Mouse (Mus musculus): ENCODE measurements around the gene Aoc3. TPM values are rescaled to one million over a fixed set of nuclear protein-coding genes. Genes with fewer than 3 reads are reported as not detected.

The Aoc3 gene
- total and polyA plus RNA-seq, 2 experiments, result 0.16 to 0.18 TPM

DNA sequence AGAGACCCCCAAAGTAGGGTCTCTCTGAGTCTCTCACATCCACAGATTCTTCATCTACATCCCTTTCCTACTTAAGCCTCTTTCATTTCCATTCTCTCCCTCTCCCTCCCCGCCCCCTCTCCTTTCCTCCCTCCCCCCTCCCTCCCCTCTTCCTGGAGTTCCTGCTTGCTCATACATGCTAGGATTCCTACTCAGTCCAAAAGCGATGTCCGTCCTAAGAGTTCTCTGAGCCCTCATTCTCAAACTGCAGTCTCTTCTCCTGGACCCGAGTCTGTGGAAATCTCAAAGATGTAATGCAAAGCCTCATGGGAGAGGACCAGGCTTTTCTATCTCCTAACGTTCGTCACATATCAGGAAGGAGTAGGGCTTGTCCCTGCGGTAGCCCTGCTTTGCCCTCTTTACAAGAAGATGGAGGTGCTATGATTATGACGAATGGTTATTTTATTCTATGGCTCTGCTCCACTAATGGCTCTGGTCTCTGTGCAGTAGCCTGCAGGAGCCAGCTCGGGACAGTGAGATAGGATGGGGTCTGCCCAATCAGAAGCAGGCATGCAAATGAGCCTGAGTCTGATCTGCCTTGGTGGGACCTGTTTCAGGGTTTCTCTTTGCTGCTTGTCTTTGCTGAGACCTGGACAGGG, 7.8 kb downstream of the Aoc3 start:
- no peak for DNase-seq (ENCODE audit: extremely low read depth, low read depth, low spot score)
- Histone ChIP-seq H3K27ac (replicated peaks; ENCODE audit: insufficient read depth, low read depth, low read length) (no peak overlapping the region), H3K4me3 (ENCODE audit: insufficient read depth, low read depth, low read length) (no peak overlapping the region), H3K27me3 (ENCODE audit: control insufficient read depth, insufficient read depth, low read length) (no peaks in the 10 kb centered on the region), H3K4me1 (ENCODE audit: control insufficient read depth, insufficient read depth, low read length) (peaks cover 1% of the 10 kb centered on the region; the same call in 1 of the 2 replicates), H3K79me2 (ENCODE audit: control insufficient read depth, insufficient read depth, low read length) (no peaks in the 10 kb centered on the region), H3K36me3 (ENCODE audit: control insufficient read depth, insufficient read depth, low read length) (no peaks in the 10 kb centered on the region), H3K9ac (ENCODE audit: low read depth, low read length) (no peak overlapping the region)
- TF ChIP-seq CTCF (IDR thresholded peaks at IDR 0.05; ENCODE audit: low read depth, low read length) (no peak), POLR2A (IDR thresholded peaks at IDR 0.05; ENCODE audit: extremely low read depth, insufficient read depth, low read length) (no peak)
- WGBS, result 18% methylated on average over 9 of the region's 9 CpGs

DNA sequence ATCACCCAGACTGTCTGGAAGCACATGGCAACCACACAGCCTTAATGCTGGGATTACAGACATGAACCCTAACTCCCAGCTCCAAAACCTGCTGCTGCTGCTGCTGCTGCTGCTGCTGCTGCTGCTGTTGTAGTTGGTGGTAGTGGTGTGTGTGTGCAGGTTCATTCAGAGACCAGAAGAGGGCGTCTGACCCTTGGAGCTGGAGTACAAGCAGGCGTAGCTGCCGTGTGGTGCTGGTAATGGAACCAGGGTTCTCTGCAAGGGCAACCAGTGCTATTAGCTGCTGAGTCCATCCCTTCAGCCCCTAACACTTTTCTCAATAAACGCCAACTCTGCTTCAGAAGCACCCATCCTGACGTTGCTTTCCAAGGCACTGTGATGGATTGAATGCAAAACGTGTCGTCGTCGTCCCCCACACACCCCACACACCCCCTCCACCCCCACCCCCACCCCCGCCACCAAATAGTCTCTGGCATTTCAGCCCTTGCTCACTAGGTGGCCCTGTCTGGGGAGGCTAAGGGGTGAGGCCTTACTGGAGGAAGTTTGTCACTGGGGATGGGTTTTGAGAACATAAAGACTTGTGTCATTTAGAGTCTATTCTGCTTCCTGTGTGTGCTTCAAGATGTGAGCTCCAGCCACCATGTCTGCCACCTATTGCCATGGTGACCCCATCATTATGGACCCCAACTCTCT, 16.8 kb downstream of the Aoc3 start:
- no peak for DNase-seq (ENCODE audit: extremely low read depth, low read depth, low spot score)
- Histone ChIP-seq H3K4me1 (ENCODE audit: control insufficient read depth, insufficient read depth, low read length) (peaks cover 12% of the 10 kb centered on the region; the same call in 1 of the 2 replicates), H3K36me3 (ENCODE audit: control insufficient read depth, insufficient read depth, low read length) (no peaks in the 10 kb centered on the region), H3K27me3 (ENCODE audit: control insufficient read depth, insufficient read depth, low read length) (no peaks in the 10 kb centered on the region), H3K9ac (ENCODE audit: low read depth, low read length) (no peak overlapping the region), H3K79me2 (ENCODE audit: control insufficient read depth, insufficient read depth, low read length) (no peaks in the 10 kb centered on the region), H3K4me3 (ENCODE audit: insufficient read depth, low read depth, low read length) (no peak overlapping the region), H3K27ac (replicated peaks; ENCODE audit: insufficient read depth, low read depth, low read length) (no peak overlapping the region)
- 0 out of 2 replicates have a peak, but pooled peaks have one; percentile 27 for TF ChIP-seq CTCF (IDR thresholded peaks at IDR 0.05; ENCODE audit: low read depth, low read length)
- no peak for TF ChIP-seq POLR2A (IDR thresholded peaks at IDR 0.05; ENCODE audit: extremely low read depth, insufficient read depth, low read length)
- 83% methylated on average over 10 of the region's 10 CpGs for WGBS

DNA sequence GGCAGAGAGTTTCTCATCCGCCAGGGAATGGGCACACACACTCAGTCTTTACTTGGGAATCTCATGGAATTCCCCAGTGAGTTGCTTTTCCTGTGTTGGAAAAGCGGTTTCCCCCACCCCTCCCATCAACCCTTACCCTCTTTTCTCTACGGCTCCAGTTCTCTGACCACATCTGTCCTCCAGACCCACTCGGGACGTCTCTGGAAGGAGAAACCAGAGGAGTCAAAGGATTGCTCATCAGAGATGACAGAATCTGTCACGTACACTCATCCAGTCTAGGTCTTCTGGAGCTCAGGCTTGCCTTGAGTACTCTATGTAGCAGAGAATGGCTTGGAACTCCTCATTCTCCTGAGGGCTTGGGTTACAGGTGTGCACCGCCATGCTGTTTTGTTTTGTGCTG, 18.4 kb downstream of the Aoc3 start:
- TF ChIP-seq CTCF (IDR thresholded peaks at IDR 0.05; ENCODE audit: low read depth, low read length) (no peak), POLR2A (IDR thresholded peaks at IDR 0.05; ENCODE audit: extremely low read depth, insufficient read depth, low read length) (no peak)
- Histone ChIP-seq H3K27me3 (ENCODE audit: control insufficient read depth, insufficient read depth, low read length) (no peaks in the 10 kb centered on the region), H3K79me2 (ENCODE audit: control insufficient read depth, insufficient read depth, low read length) (no peaks in the 10 kb centered on the region), H3K4me3 (ENCODE audit: insufficient read depth, low read depth, low read length) (no peak overlapping the region), H3K4me1 (ENCODE audit: control insufficient read depth, insufficient read depth, low read length) (peaks cover 24% of the 10 kb centered on the region), H3K27ac (replicated peaks; ENCODE audit: insufficient read depth, low read depth, low read length) (no peak overlapping the region), H3K36me3 (ENCODE audit: control insufficient read depth, insufficient read depth, low read length) (no peaks in the 10 kb centered on the region), H3K9ac (ENCODE audit: low read depth, low read length) (no peak overlapping the region)
- no peak for DNase-seq (ENCODE audit: extremely low read depth, low read depth, low spot score)
- 83% methylated on average over 7 of the region's 7 CpGs for WGBS

DNA sequence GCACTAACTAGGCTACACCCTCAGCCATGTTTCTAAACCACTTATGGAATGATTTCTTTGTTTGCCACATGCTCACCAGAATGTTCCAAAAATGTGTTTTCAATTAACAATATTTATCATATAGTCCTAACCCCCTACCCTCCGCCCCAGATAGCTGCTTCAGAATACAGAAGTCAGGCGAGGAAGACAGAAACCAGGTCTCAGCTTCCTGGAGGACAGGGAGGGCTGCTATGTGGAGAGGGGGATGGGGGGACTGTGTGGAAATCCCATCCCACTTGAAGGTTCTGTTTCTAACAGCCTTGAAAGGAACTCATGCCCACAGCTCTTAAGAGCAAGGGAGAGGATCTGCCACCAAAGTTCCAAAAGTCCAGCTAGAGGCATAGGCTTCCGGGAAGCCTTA, 18.8 kb downstream of the Aoc3 start:
- H3K79me2 ChIP-seq (ENCODE audit: control insufficient read depth, insufficient read depth, low read length), result no peaks in the 10 kb centered on the region
- peaks cover 28% of the 10 kb centered on the region for H3K4me1 ChIP-seq (ENCODE audit: control insufficient read depth, insufficient read depth, low read length)
- no peak for DNase-seq (ENCODE audit: extremely low read depth, low read depth, low spot score)
- WGBS, result 89% methylated on average over 3 of the region's 3 CpGs
- H3K4me3 ChIP-seq (ENCODE audit: insufficient read depth, low read depth, low read length), result no peak overlapping the region
- no peak overlapping the region for H3K27ac ChIP-seq (replicated peaks; ENCODE audit: insufficient read depth, low read depth, low read length)
- no peaks in the 10 kb centered on the region for H3K36me3 ChIP-seq (ENCODE audit: control insufficient read depth, insufficient read depth, low read length)
- no peaks in the 10 kb centered on the region for H3K27me3 ChIP-seq (ENCODE audit: control insufficient read depth, insufficient read depth, low read length)
- no peak for TF ChIP-seq POLR2A (IDR thresholded peaks at IDR 0.05; ENCODE audit: extremely low read depth, insufficient read depth, low read length)
- no peak for TF ChIP-seq CTCF (IDR thresholded peaks at IDR 0.05; ENCODE audit: low read depth, low read length)
- H3K9ac ChIP-seq (ENCODE audit: low read depth, low read length), result no peak overlapping the region

DNA sequence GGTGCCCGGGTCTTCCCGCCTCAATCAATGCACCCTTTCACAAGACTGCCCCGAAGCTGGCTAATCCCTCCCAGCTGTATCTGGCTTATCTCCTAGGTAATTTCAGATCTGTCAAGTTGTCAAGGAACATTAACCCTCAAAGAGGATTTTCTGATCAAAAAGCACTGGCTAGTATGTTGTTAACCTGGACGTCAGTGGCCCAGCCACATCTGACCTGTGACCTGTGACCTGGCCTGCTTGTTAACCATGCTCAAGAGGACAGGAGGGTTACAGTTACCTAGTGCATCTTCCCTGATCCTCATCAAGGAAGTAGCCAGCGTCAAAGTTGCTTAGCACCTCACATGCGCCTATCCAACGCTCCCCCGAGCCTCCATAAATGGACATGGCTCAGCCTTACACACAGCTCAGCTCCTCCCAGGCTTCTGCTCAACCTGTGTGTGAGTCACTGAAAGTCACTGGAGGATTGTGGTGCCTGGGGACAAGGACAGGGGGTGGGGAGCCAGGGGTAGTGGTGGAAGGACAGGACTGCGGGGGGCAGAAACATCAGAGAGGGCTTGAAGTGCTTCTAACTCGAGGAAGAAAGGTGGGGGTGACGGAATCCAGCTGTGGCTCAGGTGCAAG, 20.8 kb downstream of the Aoc3 start:
- Histone ChIP-seq H3K79me2 (ENCODE audit: control insufficient read depth, insufficient read depth, low read length) (no peaks in the 10 kb centered on the region), H3K27ac (replicated peaks; ENCODE audit: insufficient read depth, low read depth, low read length) (peak overlapping the region; percentile 93), H3K4me1 (ENCODE audit: control insufficient read depth, insufficient read depth, low read length) (peaks cover 41% of the 10 kb centered on the region), H3K27me3 (ENCODE audit: control insufficient read depth, insufficient read depth, low read length) (no peaks in the 10 kb centered on the region), H3K4me3 (ENCODE audit: insufficient read depth, low read depth, low read length) (no peak overlapping the region), H3K36me3 (ENCODE audit: control insufficient read depth, insufficient read depth, low read length) (no peaks in the 10 kb centered on the region), H3K9ac (ENCODE audit: low read depth, low read length) (peak overlapping the region; percentile 40)
- DNase-seq (ENCODE audit: extremely low read depth, low read depth, low spot score), result peak; percentile 97
- WGBS, result 31% methylated on average over 11 of the region's 11 CpGs
- no peak for TF ChIP-seq CTCF (IDR thresholded peaks at IDR 0.05; ENCODE audit: low read depth, low read length)
- no peak for TF ChIP-seq POLR2A (IDR thresholded peaks at IDR 0.05; ENCODE audit: extremely low read depth, insufficient read depth, low read length)
